Comparison of ENCODE assay signal across 8 mouse cellular contexts in genomic region chr10:95940046-95940900, GRCm38 (mm10). TPM values are rescaled to one million over a fixed set of nuclear protein-coding genes. Genes with fewer than 3 reads are reported as not detected.
DNase-seq lines count a peak whose midpoint lies in the region; ATAC-seq lines count a peak whose summit lies in the region.

Gene Eea1, plus strand, starts transcription at chr10:95940650.

- H3K4me1 ChIP-seq in megakaryocyte, embryonic 14.5 days = peaks cover 37% of the 10 kb centered on the region

- peaks cover 3% of the 10 kb centered on the region; the same call in 1 of the 2 replicates for H3K9me3 ChIP-seq in megakaryocyte, embryonic 14.5 days

- H3K36me3 ChIP-seq in megakaryocyte, embryonic 14.5 days (replicated peaks; ENCODE audit: low read length) = peaks cover 25% of the 10 kb centered on the region

- peaks cover 3% of the 10 kb centered on the region for H3K27me3 ChIP-seq in megakaryocyte, embryonic 14.5 days (replicated peaks)

- peak within 1 kb of the TSS; percentile 97 for H3K4me3 ChIP-seq in megakaryocyte, embryonic 14.5 days (replicated peaks)

- ATAC-seq in inflammation-experienced regulatory T-cells, adult 6 months = peak; percentile 56

- intact Hi-C loops in gastrocnemius, postnatal 14 days (cut with DNase I; ENCODE audit: low total_unique reads) = no loop called here

- peak; percentile 82 to 88 for DNase-seq in adrenal gland, adult 18-20 months (ENCODE audit: low spot score in 2 of 2)
- DNase-seq in embryo, embryonic 10.5 days (ENCODE audit: low spot score) = peak; percentile 96
- DNase-seq in gastrocnemius, postnatal 14 days = peak; percentile 94
- peak; percentile 75 to 91 for DNase-seq in left cerebral cortex, adult 9 months (ENCODE audit: low spot score in 2 of 2)
- DNase-seq in right cerebral cortex, adult 2 months (ENCODE audit: low spot score in 2 of 2) = peak; percentile 85 to 88
- DNase-seq in urinary bladder, postnatal 14 days (ENCODE audit: low spot score) = peak; percentile 92

RNA-seq across cellular contexts. Expression of gene Eea1, which starts in this region (rescaled TPM):
- total RNA-seq in adrenal gland, adult 18-20 months (2021) = 10 to 100 TPM; 20.5 to 47.4 TPM
- 10 to 100 TPM; 16.7 to 20.7 TPM for total RNA-seq in gastrocnemius, postnatal 14 days (2021)
- 10 to 100 TPM; 30.0 to 32.5 (median 31.7) TPM for polyA plus RNA-seq in inflammation-experienced regulatory T-cells, adult 6 months (2017; shearing (Covaris generic))
- polyA plus RNA-seq in megakaryocyte, embryonic 14.5 days (2012; ENCODE audit: insufficient read depth, low replicate concordance) = 2.4 and 3.5 TPM in 2 replicates

Comparison
In these comparisons a context has a peak if more than half of its experiments do, and no peak if none do; other contexts are left out.
1. Peak in every context shown above with its lines: DNase-seq, ATAC-seq and H3K4me3 ChIP-seq.